Mouse (Mus musculus) thymus, postnatal 14 days (tissue): ENCODE results near the gene Ryr1.
"Not testable (repeated sequence)": the region's sequence is repeated elsewhere in the genome, so short reads cannot be mapped to it uniquely, and the experiment has no call there.

Experiments used
- DNase-seq: peaks from one replicate; pipeline ENCODE4 v3.0.0; 2021

The Ryr1 gene

DNA sequence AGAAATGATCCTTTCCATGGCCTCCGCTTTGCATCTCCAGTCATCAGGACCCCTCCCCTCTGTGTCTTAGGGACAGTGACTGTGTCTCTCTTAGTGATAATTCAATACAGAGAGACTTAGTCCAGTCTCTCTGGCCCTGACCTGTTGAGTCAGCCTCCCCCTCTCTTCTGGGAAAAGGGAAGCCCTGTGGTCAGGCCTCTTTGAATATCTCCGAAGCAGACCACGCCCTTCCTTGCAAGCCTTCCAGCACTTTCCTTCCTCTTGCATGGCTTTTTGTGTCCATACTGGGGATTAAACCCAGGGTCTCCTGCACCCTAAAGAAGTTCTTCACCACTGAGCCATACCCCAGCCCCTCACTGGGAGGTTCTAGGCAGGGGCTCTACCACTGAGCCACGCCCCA, 19.0 kb upstream of the Ryr1 start:
- no peak for DNase-seq

DNA sequence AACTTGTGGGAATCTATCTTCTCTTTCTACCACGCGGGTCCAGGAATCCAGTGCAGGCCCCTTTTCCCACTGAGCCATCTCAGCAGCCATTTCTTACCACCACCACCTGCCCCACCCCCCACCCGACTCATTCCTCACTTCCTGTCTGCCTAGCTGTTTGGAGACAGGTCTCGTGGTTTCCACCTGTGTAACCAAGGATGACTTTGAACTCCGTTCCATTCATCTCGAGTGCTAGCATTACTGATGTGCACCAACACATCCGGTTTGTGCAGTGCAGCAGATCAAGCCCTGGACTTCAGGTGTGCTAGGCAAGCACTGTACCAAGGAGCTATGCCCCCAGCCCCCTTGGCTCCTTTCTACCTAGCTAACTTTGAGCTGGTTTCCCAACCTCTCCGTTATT, 16.4 kb upstream of the Ryr1 start:
- peak; percentile 74 for DNase-seq

DNA sequence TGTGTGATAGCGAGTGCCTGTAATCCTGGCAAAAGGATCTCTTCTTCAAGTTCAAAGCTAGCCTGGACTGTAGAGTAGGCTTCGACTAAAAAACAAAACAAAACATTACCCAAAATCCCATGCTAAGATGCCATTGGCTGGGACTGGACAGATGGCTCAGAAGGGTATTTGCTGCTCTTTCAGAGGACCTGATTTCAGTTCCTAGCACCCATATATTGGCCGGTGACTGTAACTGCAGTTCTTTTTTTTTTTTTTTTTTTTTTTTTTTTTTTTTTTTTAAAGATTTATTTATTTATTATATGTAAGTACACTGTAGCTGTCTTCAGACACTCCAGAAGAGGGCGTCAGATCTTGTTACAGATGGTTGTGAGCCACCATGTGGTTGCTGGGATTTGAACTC, 14.3 kb upstream of the Ryr1 start:
- not testable (repeated sequence) for DNase-seq

DNA sequence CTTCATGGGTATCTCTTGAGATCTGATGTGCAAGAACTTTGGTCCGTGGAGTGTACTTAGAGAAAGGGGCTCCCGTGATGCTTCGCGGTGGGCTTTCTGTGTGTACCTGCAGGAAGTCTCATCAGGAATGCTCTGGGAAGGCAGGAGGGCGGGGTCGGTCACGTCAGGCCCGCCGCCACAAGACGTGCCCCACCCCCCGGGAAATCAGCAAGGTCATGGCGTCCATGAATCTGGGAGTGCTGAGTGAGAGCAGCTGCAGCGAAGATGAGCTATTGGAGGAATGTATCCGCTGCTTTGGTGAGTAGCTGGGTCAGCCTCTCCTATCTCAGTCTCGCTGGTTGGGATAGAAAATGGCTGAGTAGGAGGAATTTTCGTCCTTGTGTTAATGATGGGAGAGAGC, 12.4 kb upstream of the Ryr1 start:
- DNase-seq: no peak

DNA sequence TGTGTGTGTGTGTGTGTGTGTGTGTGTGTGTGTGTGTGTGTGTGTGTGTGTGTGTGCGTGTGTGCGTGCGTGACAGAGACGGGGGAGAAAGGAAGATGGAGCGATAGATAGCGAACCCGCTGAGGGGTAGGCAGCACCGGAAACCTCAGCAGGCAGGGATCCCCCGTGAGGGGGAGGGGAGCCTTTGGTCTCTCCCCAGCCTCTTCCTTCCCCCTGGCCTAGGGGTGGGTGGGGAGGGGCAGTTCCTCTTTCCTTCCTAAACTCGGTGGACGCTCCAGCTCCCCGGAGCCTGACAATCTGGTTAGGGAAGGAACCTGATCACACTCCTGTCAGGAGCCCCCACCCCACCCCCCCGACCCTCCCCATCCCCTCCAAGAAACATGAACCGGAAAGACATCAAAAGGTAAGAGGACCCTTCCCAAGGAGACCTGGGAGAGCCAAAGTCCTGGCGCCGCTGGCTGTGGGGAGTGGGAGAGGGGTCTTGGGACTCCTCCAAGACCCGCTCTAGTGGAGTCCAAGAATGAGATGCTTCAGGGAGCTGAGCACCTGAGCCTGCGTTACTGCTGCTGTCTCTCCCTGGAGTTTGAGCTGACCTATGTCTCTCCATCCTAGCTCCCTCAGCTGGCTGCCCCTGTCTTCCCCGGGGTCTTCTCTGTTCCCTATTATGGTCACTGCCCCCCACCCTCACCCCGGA, 9.9 kb upstream of the Ryr1 start, which contains the start of gene Rasgrp4:
Gene Rasgrp4, plus strand, starts transcription at position 159 of the 694 bp plus-strand sequence.
- peak; percentile 94 for DNase-seq

DNA sequence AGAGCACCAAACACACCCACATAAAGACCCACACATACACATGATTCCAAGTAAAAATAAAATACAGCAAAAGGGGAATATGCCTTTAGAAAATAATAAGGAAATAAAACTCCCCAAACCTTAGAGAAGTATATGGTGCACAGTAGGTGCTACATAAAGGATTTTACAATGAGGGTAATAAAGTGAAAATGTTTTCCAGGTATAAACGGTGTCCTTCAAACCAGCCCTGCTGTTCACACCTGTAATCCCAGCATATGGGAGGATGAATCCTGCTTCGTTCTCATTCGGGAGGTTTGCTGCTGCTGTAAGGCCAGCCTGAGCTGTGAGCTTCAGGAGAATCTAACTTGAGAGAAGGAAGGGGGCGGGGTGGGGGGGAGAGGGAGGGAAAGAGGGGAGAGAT, 9.3 kb upstream of the Ryr1 start:
- no peak for DNase-seq

DNA sequence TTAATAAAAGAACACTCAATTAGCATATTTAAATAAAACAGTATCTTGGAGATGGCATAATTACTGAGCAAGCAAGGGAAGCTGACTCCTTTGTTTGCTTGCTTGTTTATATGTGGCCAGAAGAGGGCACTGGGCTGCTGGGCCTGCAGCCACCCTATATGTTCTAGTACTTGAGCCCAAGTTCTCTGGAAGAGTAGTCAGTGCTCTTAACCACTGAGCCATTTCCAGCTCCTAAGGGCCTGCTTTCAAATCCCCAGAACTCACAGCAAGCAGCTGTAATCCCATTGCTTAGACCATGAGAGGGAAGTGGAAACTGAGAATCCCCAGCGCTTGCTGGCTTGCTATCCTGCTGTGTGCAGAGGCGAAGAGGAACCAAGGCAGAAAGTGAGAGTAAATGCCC, 3.7 kb upstream of the Ryr1 start:
- DNase-seq: peak; percentile 59

DNA sequence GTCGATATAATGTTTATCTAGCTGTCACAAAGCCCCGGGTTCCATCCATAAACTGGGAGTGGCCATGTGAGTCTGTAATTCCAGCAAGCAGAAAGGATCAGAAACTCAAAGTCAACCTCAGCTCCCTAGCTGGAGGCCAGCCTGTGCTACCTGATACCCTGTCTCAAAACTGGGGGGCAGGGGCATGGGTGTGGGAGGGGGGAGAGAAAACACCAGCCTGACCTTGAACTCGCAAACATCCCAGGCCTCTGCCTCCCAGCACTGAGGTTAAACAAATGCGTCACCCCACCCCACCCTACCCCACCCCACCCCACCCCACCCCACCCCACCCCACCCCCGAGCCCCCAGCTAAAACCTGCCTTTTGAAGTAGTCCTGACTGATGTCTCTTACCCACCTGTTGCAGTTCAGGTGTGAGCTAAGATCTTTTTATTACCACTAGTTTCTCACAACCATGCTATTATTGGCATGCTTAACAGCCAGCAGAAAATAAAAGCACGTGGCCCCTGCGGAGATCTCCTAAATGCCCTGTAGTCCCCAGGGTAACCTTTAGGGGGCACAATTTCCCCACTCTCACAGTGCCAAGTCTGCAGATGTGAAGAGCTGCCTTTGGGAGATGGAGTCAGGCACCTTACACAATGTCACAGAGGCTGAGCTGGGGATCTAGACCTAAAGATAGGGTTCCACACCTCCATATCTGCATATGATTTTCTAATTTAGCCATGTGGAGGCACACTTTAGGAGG, 1.4 kb upstream of the Ryr1 start:
- DNase-seq: peak; percentile 88

DNA sequence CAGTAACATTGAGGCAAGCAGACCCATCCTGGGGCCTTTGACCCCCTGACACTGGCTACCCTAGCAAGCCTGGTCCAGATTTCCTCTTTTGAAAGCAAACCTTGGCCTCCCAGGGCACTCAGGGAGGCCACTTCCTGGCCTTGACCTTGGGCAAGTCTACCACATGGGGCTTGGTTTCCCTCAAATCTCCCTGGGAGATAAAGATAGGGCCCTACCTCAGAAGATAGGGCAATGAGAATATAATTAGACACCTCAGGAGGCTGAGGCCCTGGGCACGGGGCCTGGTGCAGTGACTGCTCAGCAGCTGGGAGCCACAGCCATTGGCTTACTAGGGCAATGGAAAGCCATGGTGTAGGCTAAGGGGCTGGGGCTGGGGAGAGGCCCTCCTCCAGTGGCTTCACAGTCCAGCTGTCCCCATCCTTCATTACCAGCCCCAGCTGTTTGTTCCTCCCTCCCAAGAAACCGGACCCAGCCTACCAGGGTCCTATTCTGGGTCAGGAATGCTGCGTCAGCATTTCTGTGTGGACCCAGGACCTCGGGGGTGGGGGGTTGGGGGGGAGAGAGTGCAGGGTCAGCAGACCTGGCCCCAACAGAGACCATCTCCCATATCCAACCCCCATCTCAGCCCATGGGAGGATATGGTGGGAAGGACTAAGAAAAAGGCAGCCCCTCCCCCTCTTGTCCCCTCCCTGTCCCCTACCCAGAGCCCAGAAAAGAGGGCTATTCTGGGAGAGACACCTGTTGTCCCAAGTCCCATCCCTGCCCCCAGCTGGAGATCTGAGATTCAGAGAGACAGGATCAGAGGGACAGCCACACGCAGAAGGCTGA, 1.2 kb downstream of the Ryr1 start:
- no peak for DNase-seq

DNA sequence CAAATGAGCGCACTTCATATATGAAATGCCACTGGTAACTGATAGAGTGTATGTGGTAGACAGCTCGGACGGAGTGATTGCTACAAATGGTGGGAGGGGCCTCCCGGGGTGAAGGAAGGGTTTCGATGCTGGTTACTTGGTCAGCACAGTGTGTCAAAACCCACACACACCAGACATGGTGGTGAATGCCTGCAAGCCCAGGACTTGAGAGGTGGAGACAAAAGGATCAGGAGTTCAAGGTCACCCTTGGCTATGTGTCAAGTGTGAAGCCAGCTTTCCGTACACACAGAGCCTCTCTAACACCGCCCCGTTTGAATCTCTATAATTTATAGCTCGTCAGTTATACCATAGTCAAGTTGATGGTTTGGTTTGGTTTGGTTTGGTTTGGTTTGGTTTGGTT, 2.2 kb downstream of the Ryr1 start:
- no peak for DNase-seq

DNA sequence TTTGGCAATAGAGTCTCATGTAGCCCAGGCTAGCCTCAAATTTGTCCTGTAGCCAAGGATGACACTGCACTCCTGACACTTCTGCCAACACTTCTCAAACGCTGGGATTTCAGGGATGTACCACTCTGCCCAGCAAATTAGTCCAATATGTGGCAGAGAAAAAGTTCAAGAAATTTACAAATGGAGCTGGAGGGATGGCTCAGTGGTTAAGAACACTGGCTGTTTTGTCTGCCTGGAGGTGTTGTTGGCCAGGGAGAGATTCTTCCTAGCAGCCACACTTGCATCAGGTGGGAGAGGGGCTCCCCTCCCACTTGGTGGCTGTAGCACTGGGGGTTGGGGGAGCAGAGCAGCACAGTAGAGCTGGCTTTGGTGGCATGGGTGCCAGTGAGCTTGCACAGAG, 5.5 kb downstream of the Ryr1 start:
- DNase-seq: no peak

DNA sequence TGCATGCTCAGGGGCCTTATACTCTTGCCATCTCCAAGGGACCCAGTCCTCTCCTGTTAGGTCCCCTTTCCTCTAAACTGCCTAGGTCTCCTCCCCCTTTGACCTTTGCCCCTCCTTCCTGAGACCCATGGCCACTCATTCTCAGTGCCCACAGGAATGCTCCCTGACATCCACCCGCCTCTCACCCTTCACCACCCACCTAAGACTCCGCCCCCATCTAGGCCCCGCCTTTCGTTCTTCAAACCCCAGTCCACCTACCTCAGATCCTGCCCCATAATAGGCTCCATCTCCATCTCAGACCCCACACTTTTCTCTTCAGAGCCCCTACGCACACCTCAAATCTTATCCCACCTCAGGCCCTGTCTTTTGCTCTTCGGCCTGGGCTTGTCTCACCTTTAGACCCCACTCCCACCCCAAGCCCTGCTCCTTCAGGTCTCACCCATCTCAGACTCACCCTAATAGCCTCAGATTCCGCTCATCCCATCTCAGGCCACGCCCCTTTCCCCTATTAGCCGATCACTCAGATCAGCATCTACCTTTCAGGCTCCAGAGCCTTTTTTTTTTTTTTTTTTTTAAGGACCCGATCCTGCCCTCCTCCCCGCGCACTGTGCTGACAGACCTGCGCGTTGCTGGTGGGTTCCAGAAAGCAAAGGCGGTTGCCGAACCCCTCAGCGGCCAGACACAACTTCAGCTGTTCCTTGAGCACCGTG, 6.7 kb downstream of the Ryr1 start:
- DNase-seq: no peak

DNA sequence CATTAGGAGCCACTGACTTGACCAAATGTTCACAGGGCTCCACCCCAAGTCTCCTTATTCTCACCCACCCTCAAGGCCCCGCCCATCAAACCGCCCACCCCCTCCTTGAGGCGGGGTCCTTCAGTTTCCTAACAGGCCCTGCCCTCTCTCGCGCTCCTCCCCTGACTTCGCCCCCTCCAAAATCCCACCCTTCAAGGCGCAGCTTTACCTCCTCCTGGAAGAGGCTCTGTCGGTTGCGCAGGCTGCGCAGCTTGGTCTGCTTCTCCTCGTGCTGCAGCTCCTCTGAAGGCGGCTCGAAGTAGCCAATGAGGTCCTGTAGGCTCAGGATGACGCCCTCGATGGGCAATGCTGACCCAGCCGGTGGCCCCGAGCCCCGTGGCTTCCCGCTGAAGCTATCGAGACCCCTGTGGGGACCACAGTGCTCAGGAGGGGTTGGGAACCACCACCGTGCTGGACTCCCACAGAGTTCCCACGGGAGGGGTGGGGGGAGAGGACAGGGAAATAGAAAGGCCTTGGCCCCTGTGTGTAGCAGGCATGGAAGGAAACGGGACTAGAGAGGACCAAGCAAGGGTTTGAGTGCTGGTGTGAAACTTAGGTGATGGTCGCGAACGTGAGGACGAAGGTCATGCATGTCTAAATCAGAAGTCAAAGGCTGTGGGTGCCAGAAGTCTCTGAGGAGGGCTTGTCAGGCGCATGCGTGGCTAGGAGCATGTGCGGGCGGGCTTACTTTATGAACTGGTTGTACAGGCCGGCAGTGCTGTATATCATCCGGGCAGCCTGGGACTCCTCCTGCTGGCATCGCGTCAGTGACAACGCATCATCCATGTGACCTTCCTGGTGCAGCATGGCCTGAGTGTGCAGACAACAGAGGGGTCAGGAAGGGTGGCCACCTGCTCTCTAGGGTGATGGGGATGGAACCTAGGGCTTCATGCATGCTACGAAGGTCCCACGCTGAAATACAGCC, 15.7 kb downstream of the Ryr1 start:
- DNase-seq: peak; percentile 65

DNA sequence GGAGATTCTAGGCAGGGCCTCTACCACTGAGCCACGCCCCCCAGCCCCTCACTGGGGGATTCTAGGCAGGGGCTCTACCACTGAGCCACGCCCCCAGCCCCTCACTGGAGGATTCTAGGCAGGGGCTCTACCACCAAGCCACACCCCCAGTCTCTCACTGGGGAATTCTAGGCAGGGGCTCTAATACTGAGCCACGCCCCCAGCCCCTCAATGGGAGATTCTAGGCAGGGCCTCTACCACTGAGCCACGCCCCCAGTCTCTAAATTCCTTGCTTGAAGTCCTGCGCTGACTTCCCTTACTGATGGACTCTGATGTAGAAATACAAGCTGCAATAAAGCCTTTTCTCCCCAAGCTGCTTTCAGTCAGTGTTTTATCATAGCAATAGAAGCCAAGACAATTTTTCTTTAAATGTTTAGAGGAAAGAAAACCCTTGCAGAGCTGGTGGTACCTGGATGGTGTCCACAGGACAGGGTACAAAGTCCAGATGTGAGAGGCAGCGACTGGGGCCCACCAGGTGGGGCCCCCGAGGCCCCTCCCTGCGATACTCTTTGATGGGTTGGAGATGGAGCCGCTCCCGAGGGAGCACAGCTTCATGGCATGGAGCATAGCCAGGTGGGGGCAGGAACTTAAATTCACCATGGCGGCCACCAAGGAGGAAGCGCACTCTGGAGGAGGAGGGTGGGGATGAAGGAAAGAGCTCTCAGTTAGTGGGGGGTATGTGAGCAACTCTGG, 23.5 kb downstream of the Ryr1 start:
- no peak for DNase-seq

DNA sequence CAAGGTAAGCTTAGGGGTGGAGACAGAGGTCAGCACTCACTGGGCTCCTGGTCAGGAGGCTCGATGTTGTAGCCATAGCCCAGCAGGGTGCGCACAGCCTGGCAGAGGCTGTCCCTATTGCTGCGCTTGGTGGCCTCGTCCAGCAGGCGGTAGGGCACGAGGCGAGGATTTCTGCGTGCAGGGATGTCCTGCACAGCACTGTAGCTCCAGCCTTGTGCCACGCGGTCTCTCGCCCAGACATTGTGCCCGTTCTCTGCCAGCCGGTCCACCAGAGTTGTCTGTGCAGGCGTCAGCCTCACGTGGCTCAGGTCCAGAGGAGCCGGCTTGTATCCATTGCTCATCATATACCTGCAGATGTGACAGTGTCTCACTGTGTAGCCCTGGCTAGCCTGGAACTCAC, 27.8 kb downstream of the Ryr1 start:
- no peak for DNase-seq

DNA sequence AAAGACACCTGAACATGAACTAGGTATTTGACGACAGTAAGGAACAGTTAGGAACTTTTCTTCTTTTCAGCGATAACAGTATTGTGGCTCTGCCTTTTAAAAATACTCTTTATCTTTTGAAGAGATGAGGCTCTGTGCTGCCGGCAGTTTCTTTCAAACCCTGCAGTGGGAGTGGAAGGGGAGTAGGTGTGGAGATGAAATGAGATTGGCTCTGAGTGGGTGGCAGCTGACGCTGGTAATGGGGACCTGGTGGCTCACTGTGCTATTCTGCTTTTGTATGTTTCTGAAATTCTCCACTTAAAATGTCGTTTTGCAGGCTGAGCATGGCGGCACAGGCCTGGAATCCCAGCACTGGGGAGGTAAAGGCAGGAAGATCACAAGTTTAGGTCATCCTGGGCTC, 36.2 kb downstream of the Ryr1 start:
- DNase-seq: no peak

DNA sequence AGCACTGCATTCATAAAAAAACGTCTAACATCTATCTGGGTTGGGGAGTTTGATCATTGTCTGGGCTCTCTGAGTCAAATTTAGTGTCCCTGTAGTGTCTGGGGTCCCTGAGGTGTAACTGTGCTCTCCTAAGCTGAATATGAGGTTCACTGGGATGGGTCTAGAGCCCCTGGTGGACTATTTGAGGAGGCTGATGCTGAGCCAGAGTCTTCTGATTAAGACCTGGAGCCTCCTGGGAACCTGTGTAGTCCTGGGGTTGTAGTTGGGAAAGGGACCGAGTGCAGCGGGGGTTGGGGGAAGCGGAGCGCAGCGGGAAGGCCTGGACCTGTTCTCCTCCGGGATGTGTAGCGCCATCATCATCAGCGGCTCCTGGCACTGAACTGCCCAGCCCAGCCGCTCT, 38.1 kb downstream of the Ryr1 start:
- DNase-seq: no peak

DNA sequence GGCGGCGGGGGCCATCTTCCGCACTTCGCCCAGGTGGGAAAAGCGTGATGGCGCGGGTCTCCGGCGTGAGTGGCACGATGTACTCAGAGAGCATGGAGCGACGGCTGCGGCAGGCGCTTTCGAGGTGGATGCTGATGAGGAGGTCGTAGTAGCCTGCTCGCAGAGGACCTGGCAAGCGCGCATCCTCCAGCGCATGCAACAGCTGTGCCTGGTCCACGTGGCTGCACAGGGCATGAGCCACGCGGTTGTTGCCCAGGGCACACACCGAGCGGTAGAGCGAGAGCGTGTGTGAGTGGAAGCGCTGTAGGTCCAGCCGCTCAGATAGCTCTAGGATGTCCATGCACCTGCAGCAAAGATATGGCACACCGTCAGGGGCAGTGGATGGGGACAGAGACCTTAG, 39.0 kb downstream of the Ryr1 start:
- DNase-seq: no peak

DNA sequence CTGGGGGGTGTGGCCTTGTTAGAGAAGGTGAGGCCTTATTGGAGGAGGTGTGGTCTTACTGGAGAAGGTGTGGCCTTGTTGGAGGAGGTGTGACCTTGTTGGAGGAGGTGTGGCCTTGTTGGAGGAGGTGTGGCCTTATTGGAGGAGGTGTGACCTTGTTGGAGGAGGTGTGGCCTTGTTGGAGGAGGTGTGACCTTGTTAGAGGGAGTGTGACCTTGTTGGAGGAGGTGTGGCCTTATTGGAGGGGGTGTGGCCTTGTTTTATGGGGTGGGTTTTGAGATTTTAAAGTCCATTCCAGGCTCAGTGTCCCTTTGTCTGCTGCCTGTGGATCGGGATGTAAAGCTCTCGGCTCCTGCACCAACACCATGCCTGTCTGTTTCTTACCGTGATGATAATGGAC, 40.6 kb downstream of the Ryr1 start:
- DNase-seq: no peak

DNA sequence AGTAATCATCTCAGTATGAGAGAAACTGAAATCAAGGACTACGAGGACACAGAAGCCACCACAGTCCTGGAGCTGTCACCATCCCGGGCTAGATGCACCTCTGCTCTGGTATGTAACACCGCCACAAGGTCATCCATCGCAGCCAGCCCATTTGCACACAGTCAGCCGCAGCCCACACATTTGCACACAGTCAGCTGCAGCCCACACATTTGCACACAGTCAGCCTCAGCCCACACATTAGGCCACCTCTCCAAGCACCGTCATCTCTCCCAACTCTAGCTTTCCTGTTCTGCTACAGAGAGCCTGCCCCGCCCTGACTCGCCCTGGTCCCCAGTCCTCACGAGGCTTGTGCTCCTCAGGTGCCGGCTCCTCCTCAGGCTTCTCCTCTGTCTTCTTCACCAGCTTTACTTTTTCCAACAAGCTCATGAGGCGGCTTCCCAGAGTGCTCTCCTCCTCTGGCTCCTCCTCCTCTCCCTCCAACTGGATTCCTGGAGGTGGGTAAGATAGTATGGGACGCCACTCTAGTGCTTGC, 45.5 kb downstream of the Ryr1 start:
- DNase-seq: no peak

DNA sequence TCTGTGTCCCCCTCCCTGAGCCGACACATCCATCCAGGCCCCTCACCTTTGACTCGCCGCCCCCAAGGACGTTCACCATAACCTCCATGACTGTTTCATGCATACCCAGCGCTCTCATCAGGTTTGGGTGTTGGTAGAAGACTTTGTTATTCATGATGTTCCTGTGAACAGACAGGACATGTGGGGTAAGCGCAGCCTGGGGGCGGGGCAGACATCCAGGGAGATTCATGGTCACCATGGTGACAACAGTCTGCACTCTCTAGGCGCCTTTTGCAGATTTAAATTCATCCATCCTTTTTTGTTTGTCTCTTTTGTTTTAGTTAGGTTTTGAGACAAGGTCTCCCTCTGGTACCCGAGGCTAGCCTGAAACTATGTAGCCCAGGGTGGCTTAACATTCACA, 48.0 kb downstream of the Ryr1 start:
- DNase-seq: no peak
